Comparison of ENCODE assay signal across 18 mouse cellular contexts in the genomic region with DNA sequence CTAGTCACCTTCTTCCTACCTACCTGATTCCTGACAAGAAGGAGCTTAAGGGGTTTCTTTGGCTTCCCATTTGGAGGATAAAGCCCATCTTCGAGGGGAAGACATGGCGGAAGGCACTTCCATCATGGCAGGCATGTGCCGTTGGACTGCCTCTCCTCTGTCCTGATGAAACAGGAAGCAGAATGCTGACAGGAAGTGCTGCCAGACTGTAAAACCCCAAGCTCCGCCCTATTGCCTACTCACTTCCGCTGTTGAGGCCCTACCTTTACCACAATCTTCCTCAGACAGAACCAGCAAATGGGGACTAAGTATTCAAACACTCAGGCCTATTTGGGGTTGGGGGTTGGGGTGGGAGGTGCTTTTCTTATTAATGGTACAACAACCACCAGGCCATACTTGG.
DNase-seq lines count a peak whose midpoint lies in the region; ATAC-seq and TF ChIP-seq lines count a peak whose summit lies in the region.
"Had no signal": no experiment of that assay in that cellular context is flagged by ENCODE, and none has a peak within 500 bp of the region (broad histone marks: within the 10 kb centered on the region; RNA-seq: fewer than 3 reads in every experiment).

No protein-coding gene starts in this region.

- no peak overlapping the region for H3K4me2 ChIP-seq in embryonic facial prominence, embryonic 12.5 days (replicated peaks)
- no peak overlapping the region for H3K4me2 ChIP-seq in limb, embryonic 12.5 days
- H3K4me2 ChIP-seq: heart, embryonic 13.5 days; liver, embryonic 13.5 days; midbrain, embryonic 13.5 days; neural tube, embryonic 12.5 days had no signal

- peak overlapping the region; percentile 1; the same call in 1 of the 2 replicates for H3K27ac ChIP-seq in embryonic facial prominence, embryonic 12.5 days
- H3K27ac ChIP-seq in embryonic facial prominence, embryonic 10.5 days (replicated peaks) = no peak overlapping the region
- peak overlapping the region; percentile 83 for H3K27ac ChIP-seq in limb, embryonic 12.5 days
- H3K27ac ChIP-seq in layer of hippocampus, adult 2 months = no peak overlapping the region
- H3K27ac ChIP-seq: hindbrain, embryonic 10.5 days; liver, embryonic 13.5 days; midbrain, embryonic 13.5 days; neural tube, embryonic 12.5 days had no signal

- H3K9me3 ChIP-seq in embryonic facial prominence, embryonic 12.5 days = no peaks in the 10 kb centered on the region
- peaks cover 4% of the 10 kb centered on the region; the same call in 1 of the 2 replicates for H3K9me3 ChIP-seq in embryonic facial prominence, embryonic 10.5 days
- H3K9me3 ChIP-seq in limb, embryonic 12.5 days = 0 out of 2 replicates have a peak, but pooled peaks cover 4% of the 10 kb centered on the region
- H3K9me3 ChIP-seq: hindbrain, embryonic 10.5 days; liver, embryonic 13.5 days; neural tube, embryonic 12.5 days had no signal

- no peak for DNase-seq in embryonic facial prominence, embryonic 10.5 days (ENCODE audit: low spot score)
- peak; percentile 58 for DNase-seq in T-cell, adult 2 months (ENCODE audit: low spot score)
- DNase-seq in layer of hippocampus, adult 2 months (ENCODE audit: low spot score in 2 of 2) = no peak
- no peak for DNase-seq in ovary, postnatal 14 days (ENCODE audit: low spot score)
- no peak for DNase-seq in cerebellum, adult 9-11 months
- DNase-seq: cerebellum, adult 11-12 months; gastrocnemius, postnatal 36 days; kidney, adult 11 months; liver, embryonic 13.5 days; spleen, adult 18-20 months had no signal

- H3K4me1 ChIP-seq in embryonic facial prominence, embryonic 12.5 days = peaks cover 13% of the 10 kb centered on the region
- peaks cover 20% of the 10 kb centered on the region for H3K4me1 ChIP-seq in embryonic facial prominence, embryonic 10.5 days
- peaks cover 20% of the 10 kb centered on the region for H3K4me1 ChIP-seq in limb, embryonic 12.5 days (replicated peaks)
- H3K4me1 ChIP-seq: hindbrain, embryonic 10.5 days; liver, embryonic 13.5 days; midbrain, embryonic 13.5 days; neural tube, embryonic 12.5 days had no signal

- WGBS in embryonic facial prominence, embryonic 12.5 days = 89% methylated on average over 5 of the region's 5 CpGs
- WGBS in embryonic facial prominence, embryonic 10.5 days = 92% methylated on average over 5 of the region's 5 CpGs
- WGBS in limb, embryonic 12.5 days = 94% methylated on average over 5 of the region's 5 CpGs

- H3K9ac ChIP-seq in embryonic facial prominence, embryonic 12.5 days = no peak overlapping the region
- no peak overlapping the region for H3K9ac ChIP-seq in limb, embryonic 12.5 days (replicated peaks)
- H3K9ac ChIP-seq: heart, embryonic 13.5 days; liver, embryonic 13.5 days; midbrain, embryonic 13.5 days; neural tube, embryonic 12.5 days had no signal

- no peaks in the 10 kb centered on the region for H3K27me3 ChIP-seq in embryonic facial prominence, embryonic 12.5 days
- no peaks in the 10 kb centered on the region for H3K27me3 ChIP-seq in embryonic facial prominence, embryonic 10.5 days (replicated peaks; ENCODE audit: low read depth, poor library complexity, severe bottlenecking)
- H3K27me3 ChIP-seq in limb, embryonic 12.5 days = no peaks in the 10 kb centered on the region
- H3K27me3 ChIP-seq: heart, embryonic 13.5 days; liver, embryonic 13.5 days; midbrain, embryonic 13.5 days; neural tube, embryonic 12.5 days had no signal

- no peaks in the 10 kb centered on the region for H3K36me3 ChIP-seq in embryonic facial prominence, embryonic 12.5 days
- no peaks in the 10 kb centered on the region for H3K36me3 ChIP-seq in embryonic facial prominence, embryonic 10.5 days (replicated peaks)
- no peaks in the 10 kb centered on the region for H3K36me3 ChIP-seq in limb, embryonic 12.5 days
- H3K36me3 ChIP-seq: heart, embryonic 13.5 days; hindbrain, embryonic 10.5 days; liver, embryonic 13.5 days; midbrain, embryonic 13.5 days; neural tube, embryonic 12.5 days had no signal

- no peak for TF ChIP-seq CTCF in layer of hippocampus, adult 2 months (conservative IDR thresholded peaks at IDR 0.05)

- no peak for ATAC-seq in embryonic facial prominence, embryonic 12.5 days (ENCODE audit: insufficient number of reproducible peaks, insufficient read depth, low FRiP score, low TSS enrichment)
- no peak for ATAC-seq in limb, embryonic 12.5 days (ENCODE audit: insufficient number of reproducible peaks, insufficient read depth, low FRiP score, low TSS enrichment, low read depth)
- ATAC-seq in neutrophil, adult 5-6 weeks (ENCODE audit: extremely low read depth, insufficient number of reproducible peaks, low FRiP score, poor library complexity, severe bottlenecking) = peak; percentile 98
- ATAC-seq: lung, postnatal 0 days; midbrain, embryonic 13.5 days had no signal

- H3K4me3 ChIP-seq in embryonic facial prominence, embryonic 12.5 days = no peak overlapping the region
- no peak overlapping the region for H3K4me3 ChIP-seq in embryonic facial prominence, embryonic 10.5 days
- H3K4me3 ChIP-seq in limb, embryonic 12.5 days (replicated peaks) = no peak overlapping the region
- H3K4me3 ChIP-seq in layer of hippocampus, adult 2 months = no peak overlapping the region
- H3K4me3 ChIP-seq: heart, embryonic 13.5 days; hindbrain, embryonic 10.5 days; liver, embryonic 13.5 days; midbrain, embryonic 13.5 days; neural tube, embryonic 12.5 days had no signal

Comparison
In these comparisons a context has a peak if more than half of its experiments do, and no peak if none do; other contexts are left out.
1. H3K27ac ChIP-seq: peak in embryonic facial prominence, embryonic 12.5 days (single experiment) and limb, embryonic 12.5 days (single experiment); none in embryonic facial prominence, embryonic 10.5 days (single experiment) and layer of hippocampus, adult 2 months (single experiment).